Mouse (Mus musculus): ENCODE measurements around the gene Mef2c.

GRCm38 (mm10) chr13:83649795-83650476, 146.1 kb downstream of the Mef2c start:
- TF ChIP-seq RCOR1 (IDR thresholded peaks at IDR 0.05; ENCODE audit: low read depth, low read length) (peak; percentile 67), POLR2A (IDR thresholded peaks at IDR 0.05; ENCODE audit: control insufficient read depth in 1 of 2, insufficient read depth in 1 of 2, low read depth in 1 of 2, low read length in 2 of 2, poor library complexity in 1 of 2) (0 out of 4 replicates have a peak, but pooled peaks of 1 of the 2 experiments have one; percentile 26), ZNF384 (IDR thresholded peaks at IDR 0.05; ENCODE audit: low read depth, low read length) (peak; percentile 89), ZKSCAN1 (IDR thresholded peaks at IDR 0.05; ENCODE audit: low read depth, low read length) (no peak), CTCF (IDR thresholded peaks at IDR 0.05 in 2 of 3, conservative IDR thresholded peaks at IDR 0.05 in 1 of 3; ENCODE audit: control insufficient read depth in 1 of 3, insufficient read depth in 1 of 3, low read depth in 2 of 3, low read length in 3 of 3, poor library complexity in 1 of 3, severe bottlenecking in 1 of 3) (no peak), EP300 (IDR thresholded peaks at IDR 0.05; ENCODE audit: low read depth in 1 of 2, low read length in 2 of 2) (peak; percentile 74 to 83), CHD2 (IDR thresholded peaks at IDR 0.05; ENCODE audit: low read length) (no peak), MXI1 (IDR thresholded peaks at IDR 0.05; ENCODE audit: low read depth, low read length) (no peak), MAZ (IDR thresholded peaks at IDR 0.05; ENCODE audit: low read depth, low read length) (no peak)
